Mouse (Mus musculus) urinary bladder, adult 2 months (tissue): Measurements from ENCODE around the gene Mrpl28. TPM values are rescaled to one million over a fixed set of nuclear protein-coding genes. Genes with fewer than 3 reads are reported as not detected.
"Not testable (repeated sequence)": the region's sequence is repeated elsewhere in the genome, so short reads cannot be mapped to it uniquely, and the experiment has no call there.

Source experiments
- DNase-seq: peaks from one replicate; pipeline ENCODE4 v3.0.0; 2022; ENCODE audit warnings: low spot score
- polyA plus RNA-seq: library from polyadenylated mRNA; depleted of rRNA; stranded (reverse); fragments of >200 nt; gene quantifications from 2 replicates; pipeline ENCODE4 v1.2.3, GENCODE M21; 2012; rRNA removed

Mrpl28 gene
- 62.8 and 76.4 TPM in 2 replicates for polyA plus RNA-seq

- peak; percentile 67 for DNase-seq
Observed at GRCm38 (mm10) chr17:26123267-26123684, at the start of gene Mrpl28. TSS of gene Mrpl28 (plus strand) at chr17:26123500.

GRCm38 (mm10) chr17:26075246-26075645 is 48.1 kb upstream of the Mrpl28 start:
- no peak for DNase-seq

DNA sequence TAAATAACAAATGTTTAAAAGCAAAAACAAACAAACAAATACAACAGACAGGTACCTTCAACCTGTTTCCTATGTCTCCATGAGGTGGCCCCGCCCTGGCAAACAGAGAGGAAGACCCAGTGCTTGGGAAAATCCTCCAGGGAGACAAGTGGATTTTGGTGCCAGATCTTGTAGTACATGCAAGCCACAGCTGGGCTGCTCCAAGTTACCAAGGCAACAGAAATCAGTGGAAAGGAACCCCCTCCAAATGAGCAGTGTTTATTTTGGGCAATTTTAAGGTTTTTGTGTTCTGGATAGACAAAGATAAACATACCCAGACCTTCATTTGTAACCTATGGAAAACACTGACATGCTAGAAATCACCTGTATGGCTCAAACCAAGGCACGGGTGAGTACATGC is 44.4 kb upstream of the Mrpl28 start:
- no peak for DNase-seq

GRCm38 (mm10) chr17:26080867-26081266 is 42.4 kb upstream of the Mrpl28 start:
- DNase-seq = no peak

DNA sequence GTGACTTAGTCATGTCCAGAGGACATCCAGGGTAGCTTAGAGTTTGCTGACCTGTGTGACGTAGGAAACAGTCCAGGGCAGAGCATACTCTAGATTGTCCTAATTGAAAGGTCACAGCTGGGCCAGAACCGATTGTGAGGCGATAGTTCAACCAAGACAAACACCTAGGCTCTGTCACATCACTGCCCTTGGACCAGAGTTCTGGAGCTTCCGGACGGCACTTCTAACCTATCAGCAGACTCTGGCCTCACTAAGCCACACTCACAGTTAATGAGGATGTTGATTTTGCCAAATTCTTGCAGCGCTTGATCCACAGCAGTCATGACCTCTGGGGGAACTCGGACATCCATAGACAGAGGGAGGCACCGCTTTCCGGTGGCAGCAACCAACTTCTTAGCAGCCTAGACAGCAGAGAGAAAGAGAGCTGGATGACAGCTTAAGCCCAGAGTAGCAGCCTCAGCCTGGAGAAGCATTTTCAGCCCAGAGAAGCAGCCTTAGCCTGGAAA is 36.2 kb upstream of the Mrpl28 start:
- DNase-seq = no peak

DNA sequence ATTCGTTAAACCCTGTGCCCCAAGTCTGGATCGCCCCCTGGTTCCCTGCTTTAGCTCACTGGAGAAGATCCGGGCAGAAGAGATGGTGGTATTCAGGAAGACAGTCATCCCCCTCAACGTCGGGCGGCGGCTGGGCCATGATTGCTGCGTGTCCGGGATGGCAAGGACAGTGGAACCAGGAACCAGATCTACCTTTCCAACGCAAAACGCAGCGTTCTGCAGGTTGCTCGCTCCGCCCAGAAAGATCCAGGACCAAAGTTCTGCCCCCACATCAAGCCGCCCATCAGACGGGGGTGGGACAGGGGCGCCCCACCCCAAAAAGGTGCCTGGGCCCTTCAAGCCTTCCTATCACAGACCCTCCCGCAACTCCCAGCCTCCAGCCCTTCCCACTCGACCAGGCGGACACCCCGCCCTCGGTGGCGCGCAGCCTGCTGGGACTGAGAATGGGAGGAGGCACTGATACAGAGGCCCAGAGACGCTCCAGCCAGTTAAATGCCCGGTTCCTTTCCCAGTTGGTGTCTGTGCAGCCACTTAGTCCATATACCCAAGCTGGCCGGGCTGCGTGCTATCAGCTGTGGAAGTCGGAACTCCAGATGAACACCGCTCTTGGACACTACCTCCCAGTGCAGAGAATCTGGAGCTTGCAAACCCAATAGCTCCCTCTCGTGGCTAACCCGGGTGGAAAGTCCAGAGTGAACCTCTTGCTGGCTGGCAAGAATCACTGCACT is 33.2 kb upstream of the Mrpl28 start, which contains the start of gene Decr2:
Gene Decr2, minus strand, starts transcription at position 433 of the 728 bp plus-strand sequence.
- DNase-seq = peak; percentile 82

- no peak for DNase-seq
Observed at GRCm38 (mm10) chr17:26094531-26095110, 28.7 kb upstream of the Mrpl28 start.

- DNase-seq = peak; percentile 44
Observed at GRCm38 (mm10) chr17:26095121-26095740, 28.1 kb upstream of the Mrpl28 start, which contains the start of gene Nme4. TSS of gene Nme4 (minus strand) at chr17:26095602.

GRCm38 (mm10) chr17:26098461-26098860 is 24.8 kb upstream of the Mrpl28 start:
- no peak for DNase-seq

GRCm38 (mm10) chr17:26099316-26099715 is 24.0 kb upstream of the Mrpl28 start:
- DNase-seq = not testable (repeated sequence)

GRCm38 (mm10) chr17:26100166-26100565 is 23.1 kb upstream of the Mrpl28 start:
- no peak for DNase-seq

- no peak for DNase-seq
Observed at GRCm38 (mm10) chr17:26101478-26101877, 21.8 kb upstream of the Mrpl28 start.

DNA sequence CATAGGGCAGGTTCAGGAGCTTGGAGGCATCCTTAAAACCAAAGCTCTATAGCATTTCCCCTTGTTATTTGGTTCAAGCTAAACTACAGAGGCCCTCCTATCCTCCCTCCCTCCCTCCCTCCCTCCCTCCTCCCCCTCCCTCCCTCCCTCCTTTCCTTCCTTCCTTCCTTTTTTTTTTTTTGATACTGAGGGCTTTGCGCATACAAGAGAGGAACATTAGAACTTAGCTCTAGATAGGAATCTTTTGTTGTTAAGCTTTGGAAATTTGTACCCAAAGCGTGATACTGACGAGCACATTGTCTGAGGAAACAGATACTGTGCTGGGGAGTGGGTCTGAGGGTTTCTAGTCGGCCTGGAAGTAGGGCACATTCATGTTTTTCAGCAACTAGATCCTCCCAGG is 17.7 kb upstream of the Mrpl28 start:
- no peak for DNase-seq

DNA sequence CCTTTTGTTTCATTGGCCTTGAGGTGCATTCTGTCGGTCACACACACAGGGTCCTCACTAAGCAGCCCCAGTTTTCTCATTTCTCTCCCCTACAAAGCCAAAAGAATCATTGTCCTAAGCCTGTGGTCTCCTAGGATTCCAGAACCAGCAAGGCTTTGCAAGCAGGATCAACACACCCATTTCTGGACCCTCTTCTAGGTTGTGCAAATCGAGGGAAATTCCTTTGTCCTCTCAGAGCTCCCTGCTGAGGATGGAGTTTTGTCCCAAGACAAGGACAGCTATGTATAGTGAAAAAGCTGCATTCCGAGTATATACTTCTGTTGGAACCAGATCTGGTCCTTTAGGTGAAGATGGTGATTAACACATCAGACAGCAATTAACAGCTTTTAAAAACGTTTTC is 13.1 kb upstream of the Mrpl28 start:
- no peak for DNase-seq

DNA sequence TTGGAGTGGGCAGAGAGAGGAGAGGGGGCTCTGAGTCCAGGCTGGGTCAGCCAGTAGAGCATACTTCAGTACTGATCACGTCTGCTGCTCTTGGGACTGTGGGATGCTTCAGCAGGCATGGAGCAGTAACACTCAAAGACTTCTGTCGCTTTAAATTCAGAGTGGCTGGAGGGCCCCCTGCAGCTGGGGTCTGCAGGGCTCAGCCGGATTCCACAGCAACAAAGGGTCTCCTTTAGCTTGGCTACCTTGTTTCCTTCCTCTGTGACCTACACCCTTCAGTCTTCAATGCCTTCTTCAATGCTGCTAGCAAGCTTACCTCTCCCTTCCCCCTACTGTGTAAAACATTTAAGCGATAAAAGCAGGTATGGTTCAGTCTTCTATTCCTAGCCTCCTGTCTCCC is 12.3 kb upstream of the Mrpl28 start:
- DNase-seq = no peak

DNA sequence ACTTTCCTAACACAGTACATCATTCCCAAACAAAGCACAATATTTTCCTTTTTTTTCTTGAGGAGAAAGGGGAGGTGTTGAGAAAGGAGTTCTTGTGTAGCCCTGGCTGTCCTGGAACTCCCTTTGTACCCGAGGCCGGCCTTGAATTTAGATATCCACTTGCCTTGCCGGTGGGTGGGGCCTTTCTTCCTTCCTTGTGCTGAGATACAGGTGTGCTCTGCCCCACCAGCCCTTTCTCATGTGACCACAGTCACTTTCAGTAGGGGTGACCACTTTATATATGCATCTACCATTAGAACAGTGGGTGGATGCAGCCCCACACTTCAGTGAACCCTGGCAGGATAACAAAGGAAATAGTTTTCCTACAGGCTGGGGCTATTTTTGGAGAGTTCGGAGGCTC is 11.6 kb upstream of the Mrpl28 start:
- DNase-seq = no peak

DNA sequence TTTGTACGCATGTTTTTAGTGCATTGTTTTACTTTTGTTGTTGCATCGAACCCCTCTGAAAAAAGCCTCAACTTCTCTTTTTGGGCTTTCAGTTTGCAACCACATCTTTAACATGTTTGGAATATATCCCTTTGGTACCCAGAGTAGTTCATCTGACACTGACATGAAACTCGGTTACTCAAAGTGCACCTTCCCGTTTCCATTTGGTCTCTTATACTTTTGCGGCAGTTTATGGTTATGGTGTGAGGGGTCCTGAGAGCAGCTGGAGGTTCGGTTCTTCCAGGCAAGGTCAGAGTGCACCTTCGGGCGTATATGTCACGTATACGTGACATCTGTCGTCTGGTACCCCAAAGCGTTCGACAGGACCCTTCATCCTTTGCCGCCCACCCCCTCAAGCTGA is 10.5 kb upstream of the Mrpl28 start:
- no peak for DNase-seq

DNA sequence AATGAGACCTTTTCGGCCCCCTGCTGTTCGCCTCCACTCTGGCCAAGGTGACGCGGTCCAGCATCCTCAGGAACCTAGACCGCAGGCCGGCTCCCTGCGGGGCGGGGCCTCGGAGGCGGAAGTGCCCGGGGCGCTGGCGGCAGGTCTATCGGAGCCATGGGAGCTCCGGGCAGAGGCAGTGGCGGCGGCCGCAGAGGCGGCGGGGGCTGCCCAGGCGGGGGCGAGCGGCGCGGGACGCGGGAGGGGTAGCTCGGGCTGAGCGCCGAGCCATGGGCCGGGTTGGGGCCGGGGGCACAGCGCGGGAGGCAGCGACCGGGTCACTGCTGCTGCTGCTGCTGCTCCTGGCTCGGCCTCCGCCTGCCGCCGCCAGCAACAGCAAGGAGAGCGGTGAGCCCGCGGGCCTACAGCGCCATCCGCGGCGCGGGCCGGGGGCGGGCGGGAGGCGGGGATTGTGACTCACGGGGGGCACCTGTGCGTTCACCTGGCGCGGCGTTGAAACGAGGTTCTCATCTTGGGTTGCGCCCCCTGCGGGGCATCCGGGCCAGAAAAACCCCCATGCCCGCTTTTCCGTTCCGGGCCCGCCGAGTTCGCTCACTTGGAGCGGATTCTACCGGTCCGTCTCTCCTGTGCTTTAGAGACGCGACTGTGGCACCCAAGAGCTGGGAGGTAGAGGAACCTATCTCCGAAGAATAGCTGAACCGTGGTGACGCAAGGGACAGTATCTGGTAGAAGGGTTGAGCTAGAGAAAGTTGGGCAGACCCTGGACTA is 9.9 kb upstream of the Mrpl28 start, which contains the start of gene Tmem8:
Gene Tmem8, plus strand, starts transcription at position 119 of the 768 bp plus-strand sequence.
- DNase-seq = peak; percentile 73

- DNase-seq = no peak
Observed at GRCm38 (mm10) chr17:26114061-26114460, 9.2 kb upstream of the Mrpl28 start.

DNA sequence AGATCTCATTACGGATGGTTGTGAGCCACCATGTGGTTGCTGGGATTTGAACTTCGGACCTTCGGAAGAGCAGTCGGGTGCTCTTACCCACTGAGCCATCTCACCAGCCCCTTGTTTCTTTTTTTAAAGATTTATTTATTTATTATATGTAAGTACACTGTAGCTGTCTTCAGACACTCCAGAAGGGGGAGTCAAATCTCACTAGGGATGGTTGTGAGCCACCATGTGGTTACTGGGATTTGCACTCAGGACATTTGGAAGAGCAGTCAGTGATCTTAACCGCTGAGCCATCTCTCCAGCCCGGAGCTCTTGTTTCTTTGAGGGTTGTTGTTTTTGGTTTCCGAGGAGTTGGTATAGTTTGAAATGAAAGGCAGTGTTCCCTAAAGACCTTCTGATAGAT is 8.8 kb upstream of the Mrpl28 start:
- DNase-seq = not testable (repeated sequence)

DNA sequence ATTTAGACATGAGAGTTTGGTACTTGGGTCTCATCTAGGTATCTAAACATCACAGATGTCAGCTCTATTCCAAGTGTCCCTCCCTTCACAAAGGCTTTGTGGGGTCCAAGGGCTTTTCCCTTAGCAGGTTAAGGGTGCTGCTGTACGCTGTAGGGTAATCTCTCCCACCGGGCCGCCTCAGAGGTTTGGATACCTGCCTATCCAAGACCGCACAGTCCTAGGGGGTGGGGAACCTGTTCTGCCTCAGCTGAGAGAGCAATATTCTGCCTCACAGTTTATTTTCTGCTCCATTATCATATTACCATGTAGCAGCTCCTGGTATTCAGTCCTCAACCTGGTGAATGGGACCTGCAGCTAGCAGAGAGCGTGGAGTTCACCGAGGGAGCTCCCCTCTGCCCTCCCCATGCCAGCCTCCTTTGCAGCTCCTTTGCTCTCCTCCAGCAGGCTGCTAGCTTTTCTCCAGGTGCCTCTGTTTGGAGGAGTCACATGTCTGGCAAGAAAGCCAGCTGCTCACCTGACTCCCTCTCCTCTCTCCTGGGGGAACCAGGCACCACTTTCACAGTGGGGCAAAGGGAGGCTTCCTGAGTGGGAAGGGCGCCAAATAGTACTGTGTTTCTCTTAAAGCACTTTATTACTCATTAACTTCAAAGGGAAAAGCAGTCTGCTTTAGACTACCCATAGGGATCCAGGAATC is 7.9 kb upstream of the Mrpl28 start:
- no peak for DNase-seq
